Mouse (Mus musculus) monocyte, adult 2 months (primary cell): Measurements from ENCODE around the gene Abcb11.
"Not testable (repeated sequence)": the region's sequence is repeated elsewhere in the genome, so short reads cannot be mapped to it uniquely, and the experiment has no call there.

Experiments
- DNase-seq, 2 experiments: peaks; one replicate each; pipeline ENCODE4 v3.0.0; 2022; ENCODE audit warnings: low spot score in 2 of 2, low read depth in 1 of 2

Abcb11 gene

DNA sequence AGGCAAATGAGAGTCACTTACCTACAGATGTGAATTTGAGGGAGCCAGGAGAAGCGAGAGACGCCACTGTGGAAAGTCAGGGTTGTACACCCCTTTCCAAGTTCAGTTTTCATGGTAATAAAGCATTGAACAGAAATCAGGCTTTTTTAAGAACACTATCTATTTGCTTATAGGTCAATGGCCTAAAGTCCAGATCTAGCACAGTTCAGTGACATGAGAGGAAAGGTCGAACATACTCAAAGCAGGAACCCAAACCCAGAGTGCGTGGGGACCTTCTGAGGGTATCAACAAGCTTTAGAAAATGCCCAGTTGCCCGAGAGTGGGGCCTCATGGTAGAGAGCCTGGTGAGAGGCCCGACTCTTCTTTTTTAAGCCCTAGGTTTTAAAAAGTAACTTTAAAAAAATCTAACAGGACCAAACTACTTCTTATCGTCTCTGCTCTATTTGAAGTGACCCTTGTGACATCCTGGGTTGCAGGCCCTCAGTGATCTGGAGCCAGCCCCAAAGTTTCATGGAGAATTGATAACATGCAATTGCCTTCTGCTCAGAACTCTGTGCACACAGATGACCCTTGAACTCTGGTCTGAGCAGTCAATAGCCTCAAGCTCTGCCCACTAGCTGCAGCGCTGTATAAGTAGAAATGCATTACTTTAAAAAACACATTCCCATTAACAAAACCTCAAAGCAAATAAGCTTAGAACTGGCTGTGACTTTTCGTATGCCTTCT is at the start of gene Abcb11:
Gene Abcb11, minus strand, starts transcription at position 121 of the 726 bp plus-strand sequence.
- DNase-seq, result no peak

GRCm38 (mm10) chr2:69386118-69386871 is 43.9 kb upstream of the Abcb11 start:
- DNase-seq, result no peak

DNA sequence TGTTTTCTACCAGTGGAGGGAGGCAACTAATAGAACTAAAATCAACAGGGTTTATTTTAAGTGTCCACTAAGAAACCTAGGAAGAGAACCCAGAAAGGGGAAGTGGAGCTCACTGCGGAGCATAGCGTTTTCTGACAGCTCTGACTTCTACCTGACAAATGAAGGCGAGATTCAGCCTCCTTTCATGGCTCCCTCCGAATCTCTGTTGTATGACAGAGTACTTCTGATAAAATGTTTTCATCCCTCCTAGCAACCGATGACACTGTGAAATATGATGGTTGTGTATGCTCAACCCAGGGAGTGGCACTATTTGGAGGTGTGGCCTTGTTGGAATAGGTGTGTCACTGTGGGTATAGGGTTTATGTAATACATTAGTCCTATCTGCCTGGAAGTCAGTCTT is 40.4 kb upstream of the Abcb11 start:
- DNase-seq, result no peak

GRCm38 (mm10) chr2:69381740-69382139 is 39.3 kb upstream of the Abcb11 start:
- DNase-seq, result peak in 1 of 2 experiments; percentile 16

DNA sequence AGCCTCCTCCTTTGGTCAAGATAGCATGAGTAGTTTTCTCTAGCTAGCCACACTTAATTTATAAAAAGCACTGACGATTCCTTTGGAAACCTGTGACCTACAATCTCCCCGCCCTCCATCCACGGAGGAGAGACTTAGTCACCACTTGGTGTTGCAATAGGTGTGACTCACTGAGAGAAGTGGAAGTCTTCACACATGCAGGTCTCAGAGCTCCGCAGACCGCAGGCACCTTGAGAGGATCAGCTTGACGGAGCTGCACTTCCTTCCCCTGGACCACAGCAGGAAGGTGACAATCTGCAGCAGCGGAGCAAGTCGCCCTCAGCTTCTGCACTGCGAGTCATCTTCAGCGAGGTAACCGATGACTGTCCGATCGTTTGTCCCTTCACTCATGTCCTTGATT is 37.9 kb upstream of the Abcb11 start, which contains the start of gene Dhrs9:
Gene Dhrs9, plus strand, starts transcription at position 165 of the 400 bp plus-strand sequence.
- peak; percentile 48 to 76 for DNase-seq

- DNase-seq, result no peak
Observed at GRCm38 (mm10) chr2:69379801-69380200, 37.4 kb upstream of the Abcb11 start.

GRCm38 (mm10) chr2:69376780-69377179 is 34.4 kb upstream of the Abcb11 start:
- DNase-seq, result no peak

DNA sequence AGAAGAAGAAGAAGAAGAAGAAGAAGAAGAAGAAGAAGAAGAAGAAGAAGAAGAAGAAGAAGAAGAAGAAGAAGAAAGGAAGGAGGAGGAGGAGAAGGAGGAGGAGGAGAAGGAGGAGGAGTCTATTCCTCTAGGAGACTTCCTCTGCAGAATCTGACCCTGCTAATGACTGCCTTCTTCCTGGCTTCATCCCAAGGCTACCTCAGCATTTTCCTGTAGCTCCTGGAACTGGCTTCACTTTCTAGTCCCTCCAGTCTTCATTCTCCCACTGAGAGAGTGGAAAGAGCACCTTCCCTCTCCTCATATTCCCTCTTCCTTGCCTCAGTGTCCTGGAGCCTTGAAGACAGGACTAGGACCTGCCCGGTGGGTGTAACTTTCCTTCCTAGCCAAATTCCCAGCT is 22.9 kb upstream of the Abcb11 start:
- no peak for DNase-seq

DNA sequence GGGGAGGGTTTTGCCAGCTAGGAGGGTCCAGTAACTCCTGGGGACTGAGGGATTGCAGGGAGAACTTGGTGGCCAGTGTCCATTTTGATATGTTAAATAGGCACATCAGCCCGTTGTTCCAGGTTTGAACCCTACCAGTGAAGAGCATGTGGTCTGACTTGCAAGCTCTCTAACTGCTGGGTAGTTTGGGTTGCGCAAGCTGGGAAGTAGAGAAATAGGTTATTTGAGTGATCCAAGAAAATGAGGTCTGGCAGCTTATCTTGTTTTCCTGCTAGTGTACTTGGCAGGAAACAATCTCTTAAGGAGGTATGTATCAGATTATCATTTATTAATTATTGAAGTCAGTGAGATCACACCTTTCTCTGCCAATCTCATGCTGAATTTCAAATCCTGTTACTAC is 22.4 kb upstream of the Abcb11 start:
- no peak for DNase-seq

DNA sequence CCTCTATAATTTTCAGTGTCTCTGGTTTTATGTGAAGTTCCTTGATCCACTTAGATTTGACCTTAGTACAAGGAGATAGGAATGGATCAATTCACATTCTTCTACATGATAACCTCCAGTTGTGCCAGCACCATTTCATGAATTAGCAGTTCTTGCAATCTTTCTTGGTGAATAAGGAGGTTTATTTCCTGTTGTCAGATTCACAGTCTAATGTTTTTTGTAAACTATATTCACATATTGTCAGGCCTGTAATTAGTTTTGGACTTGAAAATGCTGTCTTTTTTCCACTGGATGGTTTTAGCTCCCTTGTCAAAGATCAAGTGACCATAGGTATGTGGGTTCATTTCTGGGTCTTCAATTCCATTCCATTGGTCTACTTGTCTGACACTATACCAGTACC is 13.0 kb upstream of the Abcb11 start:
- DNase-seq, result not testable (repeated sequence)

GRCm38 (mm10) chr2:69341506-69341905 is 910 bp downstream of the Abcb11 start:
- DNase-seq, result no peak

- not testable (repeated sequence) for DNase-seq
Observed at GRCm38 (mm10) chr2:69331523-69331922, 10.9 kb downstream of the Abcb11 start.

- DNase-seq, result no peak
Observed at GRCm38 (mm10) chr2:69328509-69329163, 13.8 kb downstream of the Abcb11 start.

GRCm38 (mm10) chr2:69324881-69325660 is 17.3 kb downstream of the Abcb11 start:
- DNase-seq, result no peak

DNA sequence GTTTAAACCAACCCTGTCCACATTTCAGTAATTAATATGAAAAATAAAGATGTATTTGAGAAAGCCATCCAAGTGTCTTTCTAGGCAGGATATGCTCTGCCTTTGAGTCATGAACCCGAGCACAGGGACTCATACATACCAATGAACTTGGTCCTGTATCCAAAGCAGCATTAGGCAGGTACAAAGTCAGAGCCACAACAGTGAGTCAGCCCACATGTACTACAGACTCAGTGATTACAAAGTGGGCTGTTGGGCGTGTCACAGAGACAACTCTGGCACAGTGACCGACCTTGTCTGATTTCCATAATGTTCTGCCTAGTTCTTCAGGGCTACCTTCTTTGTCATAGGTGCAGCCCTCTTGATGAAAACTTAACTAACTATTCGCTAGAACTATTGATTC is 19.4 kb downstream of the Abcb11 start:
- DNase-seq, result no peak

GRCm38 (mm10) chr2:69321457-69321856 is 21.0 kb downstream of the Abcb11 start:
- DNase-seq, result no peak

DNA sequence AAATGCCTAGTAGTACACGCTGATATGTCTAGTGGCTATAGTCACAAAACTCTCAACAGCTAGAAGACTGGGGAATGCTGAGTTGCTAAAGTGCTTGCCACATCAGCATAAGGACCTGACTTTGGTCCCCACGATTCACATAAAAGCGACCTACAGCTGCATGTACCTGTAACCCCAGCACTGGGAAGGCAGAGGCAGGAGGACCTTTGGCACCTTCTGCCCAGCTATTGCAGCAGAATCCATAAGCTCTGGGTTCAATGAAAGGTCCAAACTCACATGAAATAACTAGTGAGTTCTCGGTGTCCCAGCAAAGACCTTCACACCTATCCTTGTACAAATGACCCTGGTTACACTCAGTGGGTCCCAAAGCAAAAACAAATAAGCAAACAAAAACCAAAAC is 31.1 kb downstream of the Abcb11 start:
- DNase-seq, result no peak

DNA sequence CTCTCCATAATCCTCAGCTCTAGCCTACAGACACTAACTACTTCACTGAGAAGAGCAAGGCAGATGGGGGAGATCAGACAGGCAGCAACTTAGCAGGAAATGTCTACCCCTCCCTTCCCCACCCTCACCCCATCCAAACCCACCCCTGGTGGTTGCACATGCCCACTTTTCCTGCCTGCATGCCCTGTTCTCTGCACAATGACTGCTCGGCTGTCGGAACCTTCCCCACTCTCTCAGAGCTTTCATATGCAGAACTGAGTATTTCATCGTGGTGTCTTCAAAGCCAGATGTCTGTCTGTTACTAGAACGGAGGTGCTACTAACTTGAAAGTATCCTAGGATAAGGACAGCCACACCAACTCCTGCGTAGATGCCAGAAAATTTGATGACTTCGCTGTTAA is 34.3 kb downstream of the Abcb11 start:
- no peak for DNase-seq

- not testable (repeated sequence) for DNase-seq
Observed at GRCm38 (mm10) chr2:69300568-69300967, 41.8 kb downstream of the Abcb11 start.

- no peak for DNase-seq
Observed at GRCm38 (mm10) chr2:69294508-69294907, 47.9 kb downstream of the Abcb11 start.

DNA sequence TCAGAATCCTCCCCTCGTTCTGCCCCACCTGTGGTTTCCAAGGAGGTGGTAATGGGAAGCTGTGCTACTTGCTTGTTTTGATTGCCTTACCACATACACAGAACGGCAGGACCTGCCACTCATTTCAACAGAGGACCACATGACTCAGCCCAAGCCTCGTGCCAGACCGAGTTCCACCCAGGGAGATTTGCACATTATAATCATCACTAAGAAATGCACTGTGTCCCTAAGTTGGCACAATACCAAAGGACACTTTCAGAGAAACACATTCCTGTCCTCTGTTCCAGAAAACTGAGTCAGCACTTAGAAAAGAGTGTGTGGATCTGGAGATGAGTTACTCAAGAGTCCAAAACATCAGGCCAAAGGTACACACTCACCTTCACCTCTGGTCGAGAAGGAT is 53.4 kb downstream of the Abcb11 start:
- DNase-seq, result no peak
